Mouse (Mus musculus): Measurements from ENCODE around the gene Larp7.

GRCm38 (mm10) chr3:127487302-127487701 lies 65.8 kb downstream of the Larp7 start:
- no peak for TF ChIP-seq CTCF (conservative IDR thresholded peaks at IDR 0.05; ENCODE audit: insufficient read depth, insufficient read length, low read depth, low read length)
- no peak for TF ChIP-seq POLR2A (IDR thresholded peaks at IDR 0.05; ENCODE audit: low read depth, low read length)
